Mouse (Mus musculus) limb, embryonic 15.5 days (tissue): ENCODE measurements around the gene Mrps18a. TPM values are rescaled to one million over a fixed set of nuclear protein-coding genes. Genes with fewer than 3 reads are reported as not detected.
A peak's percentile ranks its signal among the peaks of the same experiment; 100 is the strongest.

Source experiments
- ATAC-seq: fragments of 200-750 bp; cut with Nextera tagmentation; 2 replicates; pipeline ENCODE4 v1.8.0; 2017; ENCODE audit warnings: low read depth, moderate TSS enrichment; ENCODE audit not compliant: insufficient number of reproducible peaks, low FRiP score, low TSS enrichment
- H3K27ac ChIP-seq: fragments of 300-500 bp; sonication (generic); 2 replicates; pipeline ENCODE4 v1.5.1; 2015; ENCODE audit warnings: moderate library complexity, mild to moderate bottlenecking, inconsistent platforms
- H3K27me3 ChIP-seq: fragments of 300-500 bp; sonication (generic); 2 replicates; pipeline ENCODE4 v1.6.1; 2015; ENCODE audit warnings: inconsistent platforms
- H3K36me3 ChIP-seq: fragments of 300-500 bp; sonication (generic); 2 replicates; pipeline ENCODE4 v1.6.1; 2015; ENCODE audit warnings: inconsistent platforms
- H3K4me1 ChIP-seq: fragments of 300-500 bp; sonication (generic); 2 replicates; pipeline ENCODE4 v1.6.1; 2015; ENCODE audit warnings: inconsistent platforms
- H3K4me2 ChIP-seq: fragments of 300-500 bp; sonication (generic); 2 replicates; pipeline ENCODE4 v1.6.1; 2015; ENCODE audit warnings: mild to moderate bottlenecking, inconsistent platforms
- H3K4me3 ChIP-seq: fragments of 300-500 bp; sonication (generic); 2 replicates; pipeline ENCODE4 v1.5.1; 2015; ENCODE audit warnings: mild to moderate bottlenecking, inconsistent platforms
- H3K9ac ChIP-seq: fragments of 300-500 bp; sonication (generic); 2 replicates; pipeline ENCODE4 v1.6.1; 2015; ENCODE audit warnings: inconsistent platforms
- H3K9me3 ChIP-seq: fragments of 300-500 bp; sonication (generic); 2 replicates; pipeline ENCODE4 v1.6.1; 2016; ENCODE audit warnings: inconsistent platforms
- WGBS: fragments of 180-500 bp; shearing (Covaris S2); methylation state at CpG from one replicate; pipeline ENCODE4 v1.1.7; 2015; 5-methylcytosine and 5-hydroxymethylcytosine counted together
- polyA plus RNA-seq: library from polyadenylated mRNA; unstranded; fragments of >200 nt; fragmentation: Nextera tagmentation; extraction: Ambion mirVana; gene quantifications from 2 replicates; pipeline ENCODE4 v1.2.1, GENCODE M21; 2015

Gene Mrps18a
- polyA plus RNA-seq, result 126 and 132 TPM in 2 replicates

GRCm38 (mm10) chr17:46110402-46111289 lies at the start of gene Mrps18a:
TSS of gene Mrps18a (plus strand) at chr17:46110986.
- WGBS, result 5% methylated on average over 38 of the region's 38 CpGs
- peak within 1 kb of the TSS; percentile 74 for H3K9ac ChIP-seq
- no peaks in the 10 kb centered on the region for H3K36me3 ChIP-seq
- peak; percentile 80; the same call in 1 of the 2 replicates for ATAC-seq
- H3K4me2 ChIP-seq, result peak within 1 kb of the TSS; percentile 66
- peaks cover 10% of the 10 kb centered on the region; the same call in 1 of the 2 replicates for H3K27me3 ChIP-seq
- peak within 1 kb of the TSS; percentile 81 for H3K4me3 ChIP-seq
- H3K9me3 ChIP-seq, result no peaks in the 10 kb centered on the region
- H3K27ac ChIP-seq, result peak within 1 kb of the TSS; percentile 74
- H3K4me1 ChIP-seq, result peaks cover 27% of the 10 kb centered on the region

- Histone ChIP-seq H3K9me3 (no peaks in the 10 kb centered on the region), H3K36me3 (no peaks in the 10 kb centered on the region), H3K4me1 (peaks cover 17% of the 10 kb centered on the region), H3K9ac (no peak overlapping the region), H3K27ac (no peak overlapping the region), H3K27me3 (no peaks in the 10 kb centered on the region), H3K4me3 (no peak overlapping the region), H3K4me2 (peak overlapping the region; percentile 17; the same call in 1 of the 2 replicates)
- WGBS, result 8% methylated on average over 10 of the region's 10 CpGs
- ATAC-seq, result peak; percentile 60; the same call in 1 of the 2 replicates
Measured at GRCm38 (mm10) chr17:46063283-46063973, 47.4 kb upstream of the Mrps18a start.

- H3K27ac ChIP-seq, result no peak overlapping the region
- 44% methylated on average over 6 of the region's 6 CpGs for WGBS
- no peaks in the 10 kb centered on the region for H3K36me3 ChIP-seq
- H3K9ac ChIP-seq, result no peak overlapping the region
- ATAC-seq, result no peak
- H3K27me3 ChIP-seq, result no peaks in the 10 kb centered on the region
- no peak overlapping the region for H3K4me3 ChIP-seq
- peaks cover 17% of the 10 kb centered on the region for H3K4me1 ChIP-seq
- H3K9me3 ChIP-seq, result no peaks in the 10 kb centered on the region
- H3K4me2 ChIP-seq, result no peak overlapping the region
Measured at GRCm38 (mm10) chr17:46063974-46064312, 46.8 kb upstream of the Mrps18a start.

GRCm38 (mm10) chr17:46070046-46070445 lies 40.7 kb upstream of the Mrps18a start:
- no peak overlapping the region for H3K27ac ChIP-seq
- H3K9me3 ChIP-seq, result no peaks in the 10 kb centered on the region
- H3K27me3 ChIP-seq, result no peaks in the 10 kb centered on the region
- H3K4me2 ChIP-seq, result no peak overlapping the region
- H3K4me1 ChIP-seq, result peaks cover 21% of the 10 kb centered on the region
- 80% methylated on average over 9 of the region's 9 CpGs for WGBS
- H3K4me3 ChIP-seq, result no peak overlapping the region
- H3K9ac ChIP-seq, result no peak overlapping the region
- no peak for ATAC-seq
- no peaks in the 10 kb centered on the region for H3K36me3 ChIP-seq

GRCm38 (mm10) chr17:46071531-46071930 lies 39.3 kb upstream of the Mrps18a start:
- peaks cover 24% of the 10 kb centered on the region for H3K4me1 ChIP-seq
- no peak for ATAC-seq
- no peaks in the 10 kb centered on the region for H3K9me3 ChIP-seq
- H3K4me2 ChIP-seq, result no peak overlapping the region
- no peak overlapping the region for H3K9ac ChIP-seq
- H3K27ac ChIP-seq, result 0 out of 2 replicates have a peak overlapping the region, but pooled peaks have one; percentile 7
- 75% methylated on average over 3 of the region's 3 CpGs for WGBS
- no peak overlapping the region for H3K4me3 ChIP-seq
- no peaks in the 10 kb centered on the region for H3K27me3 ChIP-seq
- H3K36me3 ChIP-seq, result no peaks in the 10 kb centered on the region

GRCm38 (mm10) chr17:46073730-46074301 lies 37.0 kb upstream of the Mrps18a start:
- Histone ChIP-seq H3K27ac (peak overlapping the region; percentile 65), H3K9ac (no peak overlapping the region), H3K27me3 (no peaks in the 10 kb centered on the region), H3K36me3 (no peaks in the 10 kb centered on the region), H3K4me2 (peak overlapping the region; percentile 51), H3K4me3 (peak overlapping the region; percentile 30), H3K9me3 (no peaks in the 10 kb centered on the region), H3K4me1 (peaks cover 24% of the 10 kb centered on the region)
- WGBS, result 8% methylated on average over 23 of the region's 23 CpGs
- ATAC-seq, result peak; percentile 83

GRCm38 (mm10) chr17:46074398-46075115 lies 36.2 kb upstream of the Mrps18a start:
- Histone ChIP-seq H3K27ac (peak overlapping the region; percentile 65), H3K4me1 (peaks cover 24% of the 10 kb centered on the region), H3K27me3 (no peaks in the 10 kb centered on the region), H3K9ac (no peak overlapping the region), H3K9me3 (no peaks in the 10 kb centered on the region), H3K4me2 (peak overlapping the region; percentile 51), H3K36me3 (no peaks in the 10 kb centered on the region), H3K4me3 (peak overlapping the region; percentile 30)
- no peak for ATAC-seq
- WGBS, result 26% methylated on average over 7 of the region's 7 CpGs

GRCm38 (mm10) chr17:46075116-46075485 lies 35.7 kb upstream of the Mrps18a start:
- H3K4me2 ChIP-seq, result no peak overlapping the region
- WGBS, result 61% methylated on average over 3 of the region's 3 CpGs
- H3K4me1 ChIP-seq, result peaks cover 24% of the 10 kb centered on the region
- H3K9me3 ChIP-seq, result no peaks in the 10 kb centered on the region
- no peak for ATAC-seq
- H3K9ac ChIP-seq, result no peak overlapping the region
- no peak overlapping the region for H3K4me3 ChIP-seq
- H3K27me3 ChIP-seq, result no peaks in the 10 kb centered on the region
- H3K36me3 ChIP-seq, result no peaks in the 10 kb centered on the region
- H3K27ac ChIP-seq, result no peak overlapping the region

- ATAC-seq, result no peak
- no peaks in the 10 kb centered on the region for H3K27me3 ChIP-seq
Measured at GRCm38 (mm10) chr17:46075551-46076259, 35.1 kb upstream of the Mrps18a start.

GRCm38 (mm10) chr17:46076260-46076551 lies 34.6 kb upstream of the Mrps18a start:
- no peak overlapping the region for H3K9ac ChIP-seq
- 60% methylated on average over 1 of the region's 1 CpGs for WGBS
- peaks cover 24% of the 10 kb centered on the region for H3K4me1 ChIP-seq
- no peaks in the 10 kb centered on the region for H3K9me3 ChIP-seq
- H3K27me3 ChIP-seq, result no peaks in the 10 kb centered on the region
- no peaks in the 10 kb centered on the region for H3K36me3 ChIP-seq
- no peak overlapping the region for H3K4me2 ChIP-seq
- ATAC-seq, result no peak
- H3K4me3 ChIP-seq, result no peak overlapping the region
- H3K27ac ChIP-seq, result no peak overlapping the region

More at GRCm38 (mm10) chr17:46075551-46076259, 35.1 kb upstream of the Mrps18a start:
- H3K4me2 ChIP-seq, result no peak overlapping the region
- no peak overlapping the region for H3K27ac ChIP-seq
- H3K9me3 ChIP-seq, result no peaks in the 10 kb centered on the region
- 66% methylated on average over 5 of the region's 5 CpGs for WGBS
- H3K9ac ChIP-seq, result no peak overlapping the region
- H3K4me3 ChIP-seq, result no peak overlapping the region
- H3K4me1 ChIP-seq, result peaks cover 24% of the 10 kb centered on the region
- H3K36me3 ChIP-seq, result no peaks in the 10 kb centered on the region

- whole genome bisulfite sequencing, result 89% methylated on average over 12 of the region's 12 CpGs
- H3K27ac ChIP-seq, result no peak overlapping the region
- no peak for ATAC-seq
- H3K9ac ChIP-seq, result no peak overlapping the region
- no peaks in the 10 kb centered on the region for H3K27me3 ChIP-seq
- no peak overlapping the region for H3K4me3 ChIP-seq
- no peak overlapping the region for H3K4me2 ChIP-seq
- H3K4me1 ChIP-seq, result peaks cover 30% of the 10 kb centered on the region
- no peaks in the 10 kb centered on the region for H3K36me3 ChIP-seq
- no peaks in the 10 kb centered on the region for H3K9me3 ChIP-seq
Measured at GRCm38 (mm10) chr17:46077921-46078534, 32.8 kb upstream of the Mrps18a start.
